Comparison of ENCODE assay signal across 10 mouse cellular contexts in genomic region chr16:31425508-31425907, GRCm38 (mm10). TPM values are rescaled to one million over a fixed set of nuclear protein-coding genes. Genes with fewer than 3 reads are reported as not detected.
A peak's percentile ranks its signal among the peaks of the same experiment; 100 is the strongest.
DNase-seq lines count a peak whose midpoint lies in the region; ATAC-seq and TF ChIP-seq lines count a peak whose summit lies in the region.
"Had no signal": no experiment of that assay in that cellular context is flagged by ENCODE, and none has a peak within 500 bp of the region (broad histone marks: within the 10 kb centered on the region; RNA-seq: fewer than 3 reads in every experiment).

No protein-coding gene starts in this region.

- in situ Hi-C loops in ES-E14 (cut with MboI; ENCODE audit: low sequenced_read_pairs in 2 of 2, unreplicated experiment in 2 of 2) = no loop called here

- H3K4me1 ChIP-seq in heart, embryonic 12.5 days (replicated peaks) = peaks cover 20% of the 10 kb centered on the region
- peaks cover 0 to 4% of the 10 kb centered on the region in 2 experiments; a peak in 1 of 4 replicates for H3K4me1 ChIP-seq in ES-E14 (ENCODE audit: control insufficient read depth in 2 of 2, insufficient read depth in 2 of 2, low read length in 2 of 2, poor library complexity in 1 of 2)
- peaks cover 20% of the 10 kb centered on the region for H3K4me1 ChIP-seq in liver, adult 2 months (ENCODE audit: control insufficient read depth, insufficient read depth, low read length)
- H3K4me1 ChIP-seq: embryonic facial prominence, embryonic 12.5 days had no signal

- no peak overlapping the region for H3K4me3 ChIP-seq in heart, embryonic 12.5 days
- H3K4me3 ChIP-seq in ES-E14 (ENCODE audit: insufficient read depth in 1 of 2, low read depth in 1 of 2, low read length in 2 of 2, poor library complexity in 1 of 2, severe bottlenecking in 1 of 2) = no peak overlapping the region
- H3K4me3 ChIP-seq in liver, adult 2 months (ENCODE audit: insufficient read depth, low read depth, low read length) = no peak overlapping the region; the same call in 1 of the 2 replicates
- H3K4me3 ChIP-seq: embryonic facial prominence, embryonic 12.5 days; limb, embryonic 15.5 days had no signal

- no peak overlapping the region for H3K9ac ChIP-seq in heart, embryonic 12.5 days
- H3K9ac ChIP-seq in ES-E14 (ENCODE audit: insufficient read depth, low read depth, low read length, poor library complexity, severe bottlenecking) = no peak overlapping the region
- H3K9ac ChIP-seq in liver, adult 2 months (ENCODE audit: low read depth, low read length) = no peak overlapping the region; the same call in 1 of the 2 replicates
- H3K9ac ChIP-seq: embryonic facial prominence, embryonic 12.5 days; limb, embryonic 15.5 days had no signal

- TF ChIP-seq CTCF in liver, adult 2 months (IDR thresholded peaks at IDR 0.05; ENCODE audit: low read depth, low read length) = peak; percentile 87

- ATAC-seq in heart, embryonic 12.5 days (ENCODE audit: insufficient number of reproducible peaks, low FRiP score) = no peak

- TF ChIP-seq POLR2A in liver, adult 2 months (IDR thresholded peaks at IDR 0.05; ENCODE audit: extremely low read depth, insufficient read depth, low read length) = no peak

- intact Hi-C loops in heart, postnatal 10 days (cut with DNase I) = no loop called here

- peaks cover 38% of the 10 kb centered on the region for H3K79me2 ChIP-seq in liver, adult 2 months (ENCODE audit: control insufficient read depth, insufficient read depth, low read length)

- H3K27ac ChIP-seq in heart, embryonic 12.5 days (ENCODE audit: poor library complexity, severe bottlenecking) = no peak overlapping the region
- H3K27ac ChIP-seq in ES-E14 (ENCODE audit: insufficient read depth, low read depth, low read length, poor library complexity, severe bottlenecking) = no peak overlapping the region
- H3K27ac ChIP-seq in liver, adult 2 months (replicated peaks; ENCODE audit: insufficient read depth, low read depth, low read length) = no peak overlapping the region
- H3K27ac ChIP-seq: embryonic facial prominence, embryonic 12.5 days; limb, embryonic 15.5 days had no signal

- H3K4me2 ChIP-seq in heart, embryonic 12.5 days = no peak overlapping the region
- H3K4me2 ChIP-seq: embryonic facial prominence, embryonic 12.5 days; limb, embryonic 15.5 days had no signal

- H3K9me3 ChIP-seq in heart, embryonic 12.5 days (replicated peaks) = no peaks in the 10 kb centered on the region
- H3K9me3 ChIP-seq in ES-E14 (ENCODE audit: control insufficient read depth, insufficient read depth, low read depth, low read length) = no peaks in the 10 kb centered on the region
- H3K9me3 ChIP-seq: embryonic facial prominence, embryonic 12.5 days; limb, embryonic 15.5 days had no signal

- no peaks in the 10 kb centered on the region for H3K36me3 ChIP-seq in heart, embryonic 12.5 days
- H3K36me3 ChIP-seq in ES-E14 (ENCODE audit: control insufficient read depth, insufficient read depth, low read length, poor library complexity, severe bottlenecking) = no peaks in the 10 kb centered on the region
- H3K36me3 ChIP-seq in liver, adult 2 months (ENCODE audit: control insufficient read depth, insufficient read depth, low read length) = peaks cover 4% of the 10 kb centered on the region; the same call in 1 of the 2 replicates
- H3K36me3 ChIP-seq: embryonic facial prominence, embryonic 12.5 days; limb, embryonic 15.5 days had no signal

- peaks cover 23% of the 10 kb centered on the region for H3K27me3 ChIP-seq in heart, embryonic 12.5 days (replicated peaks)
- H3K27me3 ChIP-seq in liver, adult 2 months (ENCODE audit: control insufficient read depth, insufficient read depth, low read length) = no peaks in the 10 kb centered on the region

- under 1% methylated on average over 4 of the region's 4 CpGs for WGBS in heart, embryonic 12.5 days
- WGBS in liver, adult 2 months = 0% methylated on average over 4 of the region's 4 CpGs

- peak; percentile 58 for DNase-seq in heart, adult 8-10 months (ENCODE audit: low spot score)
- DNase-seq in ES-E14 (ENCODE audit: low read depth, low spot score) = peak; percentile 93
- peak; percentile 87 to 91 for DNase-seq in cerebellum, adult 18-20 months
- DNase-seq in heart, postnatal 10 days = peak; percentile 46 to 79
- DNase-seq in liver, adult 2 months (ENCODE audit: extremely low read depth, low read depth, low spot score) = peak; percentile 84
- peak; percentile 82 for DNase-seq in retina, embryonic 14.5 days (ENCODE audit: low spot score)
- peak; percentile 77 to 84 for DNase-seq in thymus, postnatal 36 days

TF ChIP-seq in ES-E14, 5 proteins besides CTCF, POLR2A, EP300 and RAD21:
- TF ChIP-seq HCFC1 (IDR thresholded peaks at IDR 0.05; ENCODE audit: borderline replicate concordance, insufficient read depth, low read length) = no peak
- TF ChIP-seq MAFK (IDR thresholded peaks at IDR 0.05; ENCODE audit: insufficient read depth, low read depth, low read length) = no peak
- TF ChIP-seq ZC3H11A (IDR thresholded peaks at IDR 0.05; ENCODE audit: borderline replicate concordance, low read depth, low read length) = peak; percentile 73
- TF ChIP-seq CHD2 (IDR thresholded peaks at IDR 0.05; ENCODE audit: low read depth, low read length) = no peak

RNA-seq across cellular contexts. Expression of gene Bdh1, which starts 3.4 kb away (rescaled TPM):
- 100 to 1,000 TPM; 234 to 417 (median 264) TPM for total RNA-seq in heart, adult 8-10 months (2022)
- polyA plus RNA-seq in heart, embryonic 12.5 days (2016; fragmentation: Nextera tagmentation; extraction: Ambion mirVana) = 12.5 and 15.6 TPM in 2 replicates
- 12.0 and 17.1 TPM in 2 replicates for total RNA-seq in ES-E14 (2012; rRNA removed)
- total RNA-seq in heart, postnatal 10 days (2021) = under 1 TPM; 0.77 TPM
- 141 and 185 TPM in 2 replicates for total RNA-seq in liver, adult 2 months (2014; rRNA removed)
- 314 and 354 TPM in 2 replicates for polyA plus RNA-seq in liver, adult 2 months (2012; rRNA removed)
